ENCODE assay signal across 16 mouse cellular contexts in the genomic region with DNA sequence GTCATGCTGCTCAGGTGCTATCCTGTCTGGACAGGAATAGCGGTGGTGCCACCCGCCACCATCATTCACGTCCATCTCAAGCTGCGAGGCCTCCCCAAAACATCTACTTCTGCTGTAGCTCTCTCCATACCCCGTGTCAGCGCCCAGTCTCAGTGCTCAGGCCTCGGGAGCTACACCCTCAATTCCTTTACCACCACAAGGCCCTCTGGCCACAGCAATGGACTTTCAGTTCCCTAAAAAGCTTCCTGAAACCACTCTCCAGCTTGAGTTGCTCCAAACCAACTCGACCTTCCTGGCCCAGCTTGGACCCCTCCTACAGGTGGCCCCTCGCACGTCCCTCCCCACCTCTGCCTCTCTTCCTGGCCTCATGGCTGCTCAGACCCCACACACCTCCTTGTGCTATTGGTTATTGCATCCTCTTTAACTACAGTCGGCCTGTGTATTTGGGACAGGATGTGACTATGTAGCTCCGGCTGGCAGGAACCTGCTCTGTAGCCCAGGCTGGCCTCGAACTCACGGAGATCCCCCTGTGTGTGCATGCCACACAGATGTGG. TPM values are rescaled to one million over a fixed set of nuclear protein-coding genes. Genes with fewer than 3 reads are reported as not detected.
A peak's percentile ranks its signal among the peaks of the same experiment; 100 is the strongest.
DNase-seq lines count a peak whose midpoint lies in the region; ATAC-seq and TF ChIP-seq lines count a peak whose summit lies in the region.
"Had no signal": no experiment of that assay in that cellular context is flagged by ENCODE, and none has a peak within 500 bp of the region (broad histone marks: within the 10 kb centered on the region; RNA-seq: fewer than 3 reads in every experiment).

No protein-coding gene starts in this region.

- dilution Hi-C loops in CH12.LX (cut with MboI; ENCODE audit: extremely low pct_ligation_motif_present, extremely low pct_unique_long_range_greater_than_20kb, low sequenced_read_pairs) = no loop called here

- no peaks in the 10 kb centered on the region for H3K27me3 ChIP-seq in liver, embryonic 12.5 days (replicated peaks)
- H3K27me3 ChIP-seq in liver, embryonic 11.5 days (replicated peaks; ENCODE audit: control insufficient read depth, insufficient read depth, low read length) = no peaks in the 10 kb centered on the region
- H3K27me3 ChIP-seq in CH12.LX (replicated peaks) = no peaks in the 10 kb centered on the region
- H3K27me3 ChIP-seq in limb, embryonic 10.5 days (ENCODE audit: low read depth, poor library complexity, severe bottlenecking) = 0 out of 2 replicates have a peak, but pooled peaks cover 3% of the 10 kb centered on the region
- H3K27me3 ChIP-seq: embryonic facial prominence, embryonic 12.5 days; hindbrain, embryonic 15.5 days had no signal

- 77% methylated on average over 14 of the region's 14 CpGs for WGBS in liver, embryonic 12.5 days (ENCODE audit: insufficient replicate concordance)
- 80% methylated on average over 14 of the region's 14 CpGs for WGBS in liver, embryonic 11.5 days
- WGBS in limb, embryonic 10.5 days = 91% methylated on average over 14 of the region's 14 CpGs

- H3K4me1 ChIP-seq in liver, embryonic 12.5 days = peaks cover 60% of the 10 kb centered on the region
- H3K4me1 ChIP-seq in liver, embryonic 11.5 days (replicated peaks; ENCODE audit: control insufficient read depth, insufficient read depth, low read length) = peaks cover 25% of the 10 kb centered on the region
- peaks cover 21 to 46% of the 10 kb centered on the region in 2 experiments for H3K4me1 ChIP-seq in CH12.LX (ENCODE audit: control insufficient read depth in 1 of 2, insufficient read depth in 2 of 2)
- H3K4me1 ChIP-seq in limb, embryonic 10.5 days = peaks cover 29% of the 10 kb centered on the region

- 0 out of 2 replicates have a peak overlapping the region, but pooled peaks have one; percentile 43 for H3K27ac ChIP-seq in liver, embryonic 12.5 days
- H3K27ac ChIP-seq in liver, embryonic 11.5 days (ENCODE audit: low read depth, low read length) = no peak overlapping the region; the same call in 1 of the 2 replicates
- H3K27ac ChIP-seq in CH12.LX (ENCODE audit: insufficient read depth, low read depth) = peak overlapping the region; percentile 57
- H3K27ac ChIP-seq in limb, embryonic 10.5 days = no peak overlapping the region
- H3K27ac ChIP-seq: embryonic facial prominence, embryonic 12.5 days; forebrain, embryonic 10.5 days; hindbrain, embryonic 15.5 days; liver, embryonic 14.5 days had no signal

- ATAC-seq in liver, embryonic 12.5 days = no peak
- no peak for ATAC-seq in liver, embryonic 11.5 days (replicated peaks; ENCODE audit: low FRiP score)
- ATAC-seq in common myeloid progenitor, adult 5-6 weeks (replicated peaks; ENCODE audit: low read depth, poor library complexity, severe bottlenecking) = peak; percentile 57
- ATAC-seq: intestine, postnatal 0 days had no signal

- in situ Hi-C loops in CH12.LX (cut with MboI; ENCODE audit: low pct_ligation_motif_present, low pct_unique_long_range_greater_than_20kb, low sequenced_read_pairs) = no loop called here

- no peak overlapping the region for H3K9ac ChIP-seq in liver, embryonic 12.5 days
- no peak overlapping the region for H3K9ac ChIP-seq in liver, embryonic 11.5 days (ENCODE audit: low read depth, low read length)
- H3K9ac ChIP-seq in CH12.LX (ENCODE audit: insufficient read depth, low read depth) = no peak overlapping the region
- H3K9ac ChIP-seq: embryonic facial prominence, embryonic 12.5 days; hindbrain, embryonic 15.5 days; liver, embryonic 14.5 days had no signal

- H3K36me3 ChIP-seq in liver, embryonic 12.5 days = peaks cover 100% of the 10 kb centered on the region
- H3K36me3 ChIP-seq in liver, embryonic 11.5 days (ENCODE audit: control insufficient read depth, insufficient read depth, low read length) = peaks cover 48% of the 10 kb centered on the region
- peaks cover 47 to 91% of the 10 kb centered on the region in 2 experiments for H3K36me3 ChIP-seq in CH12.LX (replicated peaks in 1 of 2; ENCODE audit: control insufficient read depth in 1 of 2, insufficient read depth in 1 of 2, low read length in 1 of 2)
- peaks cover 69% of the 10 kb centered on the region for H3K36me3 ChIP-seq in limb, embryonic 10.5 days

- peak; percentile 84 for TF ChIP-seq EP300 in CH12.LX (IDR thresholded peaks at IDR 0.05; ENCODE audit: low read length)

- H3K79me2 ChIP-seq in CH12.LX (replicated peaks; ENCODE audit: control insufficient read depth, extremely low read depth, insufficient read depth, poor library complexity, severe bottlenecking) = no peaks in the 10 kb centered on the region

- TF ChIP-seq POLR2A in CH12.LX (IDR thresholded peaks at IDR 0.05; ENCODE audit: low read depth, low read length) = no peak

- H3K4me2 ChIP-seq in liver, embryonic 12.5 days = 0 out of 2 replicates have a peak overlapping the region, but pooled peaks have one; percentile 2
- H3K4me2 ChIP-seq in liver, embryonic 11.5 days = no peak overlapping the region
- no peak overlapping the region for H3K4me2 ChIP-seq in CH12.LX (ENCODE audit: insufficient read depth, low read depth, poor library complexity, severe bottlenecking)
- H3K4me2 ChIP-seq: embryonic facial prominence, embryonic 12.5 days; hindbrain, embryonic 15.5 days had no signal

- no peaks in the 10 kb centered on the region for H3K9me3 ChIP-seq in liver, embryonic 12.5 days (replicated peaks)
- no peaks in the 10 kb centered on the region for H3K9me3 ChIP-seq in liver, embryonic 11.5 days (ENCODE audit: control insufficient read depth, low read length)
- no peaks in the 10 kb centered on the region for H3K9me3 ChIP-seq in CH12.LX (replicated peaks; ENCODE audit: low read length)
- H3K9me3 ChIP-seq in limb, embryonic 10.5 days (replicated peaks) = no peaks in the 10 kb centered on the region
- H3K9me3 ChIP-seq: embryonic facial prominence, embryonic 12.5 days; forebrain, embryonic 10.5 days; hindbrain, embryonic 15.5 days had no signal

- TF ChIP-seq RAD21 in CH12.LX (IDR thresholded peaks at IDR 0.05; ENCODE audit: low read depth, low read length) = no peak

- no peak overlapping the region for H3K4me3 ChIP-seq in liver, embryonic 12.5 days
- no peak overlapping the region for H3K4me3 ChIP-seq in liver, embryonic 11.5 days (ENCODE audit: low read depth, low read length)
- no peak overlapping the region for H3K4me3 ChIP-seq in CH12.LX (replicated peaks in 1 of 3; ENCODE audit: low read depth in 2 of 3, low read length in 2 of 3, poor library complexity in 1 of 3)
- H3K4me3 ChIP-seq in limb, embryonic 10.5 days = no peak overlapping the region
- H3K4me3 ChIP-seq: embryonic facial prominence, embryonic 12.5 days; forebrain, embryonic 10.5 days; heart, adult 2 months; hindbrain, embryonic 15.5 days had no signal

- no peak for DNase-seq in liver, embryonic 11.5 days (ENCODE audit: low spot score)
- DNase-seq in CH12.LX (ENCODE audit: extremely low read depth) = no peak
- DNase-seq in monocyte, adult 2 months (ENCODE audit: low read depth in 1 of 2, low spot score in 2 of 2) = peak; percentile 70 to 77
- DNase-seq in left cerebral cortex, adult 11 months (ENCODE audit: low spot score) = no peak
- DNase-seq in limb, embryonic 10.5 days (ENCODE audit: low spot score) = no peak

- TF ChIP-seq CTCF in CH12.LX (conservative IDR thresholded peaks at IDR 0.05 in 1 of 2, IDR thresholded peaks at IDR 0.05 in 1 of 2; ENCODE audit: low read depth in 2 of 2, low read length in 2 of 2) = no peak

RNA-seq across cellular contexts. Expression of gene Kcnk7, which starts 7.8 kb away (rescaled TPM):
- polyA plus RNA-seq in liver, embryonic 12.5 days (2016; fragmentation: Nextera tagmentation; extraction: Ambion mirVana) = 0.18 and 0.19 TPM in 2 replicates
- 0.14 TPM in 1 of 2 replicates, not detected in the other for polyA plus RNA-seq in liver, embryonic 11.5 days (2014; fragmentation: Nextera tagmentation; extraction: Ambion mirVana)
- not detected in 2 replicates for total RNA-seq in CH12.LX (2012; rRNA removed)
- not detected in 2 replicates for total RNA-seq in CH12.LX (2014; rRNA removed)
- polyA plus RNA-seq in CH12.LX (2012; ENCODE audit: insufficient read length, low read depth) = 0.26 and 0.30 TPM in 2 replicates
- total RNA-seq in common myeloid progenitor, adult 5-6 weeks (2017) = not detected in 2 replicates
- not detected in 2 replicates for polyA plus RNA-seq in limb, embryonic 10.5 days (2016; fragmentation: Nextera tagmentation; extraction: Ambion mirVana)
- total RNA-seq: adrenal gland, postnatal 36 days; heart, adult 2 months; heart, postnatal 14 days; left cerebral cortex, postnatal 25 days had no signal
- polyA plus RNA-seq: heart, adult 2 months had no signal

RNA-seq across cellular contexts. Expression of gene Ehbp1l1, which starts 14.1 kb away (rescaled TPM):
- polyA plus RNA-seq in liver, embryonic 12.5 days (2016; fragmentation: Nextera tagmentation; extraction: Ambion mirVana) = 122 and 124 TPM in 2 replicates
- polyA plus RNA-seq in liver, embryonic 11.5 days (2014; fragmentation: Nextera tagmentation; extraction: Ambion mirVana) = 64.9 and 67.1 TPM in 2 replicates
- total RNA-seq in CH12.LX (2012; rRNA removed) = 52.1 and 57.0 TPM in 2 replicates
- total RNA-seq in CH12.LX (2014; rRNA removed) = 26.9 and 30.4 TPM in 2 replicates
- 62.6 and 71.9 TPM in 2 replicates for polyA plus RNA-seq in CH12.LX (2012; ENCODE audit: insufficient read length, low read depth)
- total RNA-seq in common myeloid progenitor, adult 5-6 weeks (2017) = 29.8 and 31.7 TPM in 2 replicates
- polyA plus RNA-seq in limb, embryonic 10.5 days (2016; fragmentation: Nextera tagmentation; extraction: Ambion mirVana) = 8.4 and 9.2 TPM in 2 replicates

RNA-seq across cellular contexts. Expression of gene Fam89b, which starts 17.5 kb away (rescaled TPM):
- 45.1 and 45.3 TPM in 2 replicates for polyA plus RNA-seq in liver, embryonic 12.5 days (2016; fragmentation: Nextera tagmentation; extraction: Ambion mirVana)
- polyA plus RNA-seq in liver, embryonic 11.5 days (2014; fragmentation: Nextera tagmentation; extraction: Ambion mirVana) = 47.5 and 49.8 TPM in 2 replicates
- 13.4 and 14.5 TPM in 2 replicates for total RNA-seq in CH12.LX (2012; rRNA removed)
- 7.5 and 9.2 TPM in 2 replicates for total RNA-seq in CH12.LX (2014; rRNA removed)
- 4.7 and 7.5 TPM in 2 replicates for polyA plus RNA-seq in CH12.LX (2012; ENCODE audit: insufficient read length, low read depth)
- 17.8 and 35.4 TPM in 2 replicates for total RNA-seq in common myeloid progenitor, adult 5-6 weeks (2017)
- polyA plus RNA-seq in limb, embryonic 10.5 days (2016; fragmentation: Nextera tagmentation; extraction: Ambion mirVana) = 158 TPM in 2 replicates

RNA-seq across cellular contexts. Expression of gene Pcnx3, which starts 23.3 kb away (rescaled TPM):
- polyA plus RNA-seq in liver, embryonic 12.5 days (2016; fragmentation: Nextera tagmentation; extraction: Ambion mirVana) = 18.4 and 18.6 TPM in 2 replicates
- polyA plus RNA-seq in liver, embryonic 11.5 days (2014; fragmentation: Nextera tagmentation; extraction: Ambion mirVana) = 22.5 and 25.0 TPM in 2 replicates
- total RNA-seq in CH12.LX (2012; rRNA removed) (27.2 and 28.6 TPM in 2 replicates), CH12.LX (2014; rRNA removed) (5.1 and 7.1 TPM in 2 replicates)
- 28.3 and 34.5 TPM in 2 replicates for polyA plus RNA-seq in CH12.LX (2012; ENCODE audit: insufficient read length, low read depth)
- total RNA-seq in common myeloid progenitor, adult 5-6 weeks (2017) = 18.0 and 19.8 TPM in 2 replicates
- 31.6 and 34.3 TPM in 2 replicates for polyA plus RNA-seq in limb, embryonic 10.5 days (2016; fragmentation: Nextera tagmentation; extraction: Ambion mirVana)

RNA-seq across cellular contexts. Expression of gene Map3k11, which starts 23.4 kb away (rescaled TPM):
- polyA plus RNA-seq in liver, embryonic 12.5 days (2016; fragmentation: Nextera tagmentation; extraction: Ambion mirVana) = 25.8 and 27.7 TPM in 2 replicates
- 27.4 and 28.1 TPM in 2 replicates for polyA plus RNA-seq in liver, embryonic 11.5 days (2014; fragmentation: Nextera tagmentation; extraction: Ambion mirVana)
- total RNA-seq in CH12.LX (2012; rRNA removed) = 16.0 and 17.6 TPM in 2 replicates
- 4.8 and 6.0 TPM in 2 replicates for total RNA-seq in CH12.LX (2014; rRNA removed)
- 13.5 and 14.2 TPM in 2 replicates for polyA plus RNA-seq in CH12.LX (2012; ENCODE audit: insufficient read length, low read depth)
- 18.8 and 21.6 TPM in 2 replicates for total RNA-seq in common myeloid progenitor, adult 5-6 weeks (2017)
- polyA plus RNA-seq in limb, embryonic 10.5 days (2016; fragmentation: Nextera tagmentation; extraction: Ambion mirVana) = 35.3 and 42.2 TPM in 2 replicates

Comparison
In these comparisons a context has a peak if more than half of its experiments do, and no peak if none do; other contexts are left out.
1. H3K27ac ChIP-seq: peak in liver, embryonic 12.5 days (single experiment) and CH12.LX (single experiment); none in liver, embryonic 11.5 days (single experiment) and limb, embryonic 10.5 days (single experiment).
2. DNase-seq: peak in monocyte, adult 2 months (2 of 2); none in liver, embryonic 11.5 days (single experiment), CH12.LX (single experiment), left cerebral cortex, adult 11 months (single experiment) and limb, embryonic 10.5 days (single experiment).